Mouse (Mus musculus) stomach, embryonic 16.5 days (tissue): Measurements from ENCODE around the gene Nrf1. TPM values are rescaled to one million over a fixed set of nuclear protein-coding genes. Genes with fewer than 3 reads are reported as not detected.

Source experiments
- ATAC-seq: fragments of 200-750 bp; cut with Nextera tagmentation; 2 replicates; pipeline ENCODE4 v1.8.0; 2017; ENCODE audit warnings: moderate number of reproducible peaks, moderate TSS enrichment; ENCODE audit not compliant: insufficient read depth, low FRiP score
- H3K27ac ChIP-seq: fragments of 300-500 bp; sonication (generic); 2 replicates; pipeline ENCODE4 v1.5.1; 2014; ENCODE audit warnings: low read length
- H3K27me3 ChIP-seq: fragments of 300-500 bp; sonication (generic); 2 replicates; pipeline ENCODE4 v1.6.1; 2014; ENCODE audit warnings: low read length, control low read depth, mixed read lengths; ENCODE audit not compliant: control insufficient read depth, insufficient read depth
- H3K36me3 ChIP-seq: fragments of 300-500 bp; sonication (generic); 2 replicates; pipeline ENCODE4 v1.6.1; 2014; ENCODE audit warnings: low read length; ENCODE audit not compliant: control insufficient read depth, insufficient read depth
- H3K4me1 ChIP-seq: fragments of 300-500 bp; sonication (generic); 2 replicates; pipeline ENCODE4 v1.6.1; 2014; ENCODE audit warnings: low read length, control low read depth, mixed read lengths; ENCODE audit not compliant: control insufficient read depth, insufficient read depth
- H3K4me2 ChIP-seq: fragments of 300-500 bp; sonication (generic); 2 replicates; pipeline ENCODE4 v1.6.1; 2014; ENCODE audit warnings: low read depth, low read length, mixed read lengths
- H3K4me3 ChIP-seq: fragments of 300-500 bp; sonication (generic); replicated peaks from 2 replicates; pipeline ENCODE4 v1.5.1; 2014; ENCODE audit warnings: mild to moderate bottlenecking, low read length
- H3K9ac ChIP-seq: fragments of 300-500 bp; sonication (generic); 2 replicates; pipeline ENCODE4 v1.6.1; 2014; ENCODE audit warnings: low read length
- H3K9me3 ChIP-seq: fragments of 300-500 bp; sonication (generic); replicated peaks from 2 replicates; pipeline ENCODE4 v1.6.1; 2016; ENCODE audit warnings: low read length, control low read depth; ENCODE audit not compliant: control insufficient read depth
- WGBS: fragments of 180-500 bp; shearing (Covaris S2); extraction: QIAGEN DNeasy Blood & Tissue Kit; methylation state at CpG from one replicate; pipeline ENCODE4 v1.1.7; 2014; 5-methylcytosine and 5-hydroxymethylcytosine counted together
- polyA plus RNA-seq: library from polyadenylated mRNA; unstranded; fragments of >200 nt; fragmentation: Nextera tagmentation; extraction: Ambion mirVana; gene quantifications from 2 replicates; pipeline ENCODE4 v1.2.1, GENCODE M21; 2015

Nrf1 gene
- polyA plus RNA-seq, 1 experiment from 2014 or later = 45.4 TPM

DNA sequence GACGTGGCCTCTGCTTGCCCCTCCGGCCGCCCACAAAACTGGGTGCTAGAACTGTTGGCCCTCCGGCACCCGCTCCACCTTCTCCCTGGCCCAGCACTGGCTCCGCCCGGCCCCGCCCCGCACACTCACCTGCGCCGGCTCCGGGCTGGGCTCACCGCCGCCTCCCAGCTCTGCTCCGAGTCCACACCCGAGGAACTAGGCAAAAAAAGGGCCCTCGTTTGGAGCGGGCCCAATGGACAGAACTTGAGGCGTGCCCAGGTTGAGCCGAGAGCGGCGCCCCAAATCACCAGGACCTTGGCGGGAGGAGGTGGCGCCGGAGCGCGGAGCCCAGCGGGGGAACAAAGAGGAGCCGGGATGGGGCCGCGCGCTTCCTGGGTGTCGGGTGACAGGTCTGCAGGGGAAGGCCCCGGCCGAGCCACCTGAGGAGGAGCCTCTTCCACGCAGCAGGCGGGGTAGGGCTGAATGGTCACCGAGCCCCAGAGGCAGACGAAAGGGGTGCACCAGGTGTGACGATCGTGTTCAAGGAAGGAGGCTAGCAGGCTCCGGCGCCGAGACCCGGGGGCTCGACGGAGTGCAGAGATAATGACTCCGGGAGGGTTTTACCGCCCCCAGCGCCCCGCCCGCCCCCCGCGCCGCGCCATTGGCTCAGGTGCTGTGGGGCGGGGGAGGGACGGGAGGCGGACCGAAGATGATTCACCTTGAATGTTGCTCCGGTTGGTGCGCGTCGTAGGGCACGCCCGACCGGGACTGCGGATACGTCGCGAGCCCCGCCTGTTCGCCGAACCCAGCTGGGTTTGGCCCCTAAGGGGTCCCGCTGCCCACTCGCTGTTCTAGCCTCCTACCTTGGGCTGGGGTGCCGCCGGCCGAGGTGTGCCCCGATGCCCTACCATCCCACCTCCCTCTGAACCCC, 126.0 kb downstream of the Nrf1 start:
- under 1% methylated on average over 78 of the region's 80 CpGs for WGBS
- peak; percentile 81 for ATAC-seq
- H3K27me3 ChIP-seq = peaks cover 74% of the 10 kb centered on the region
- H3K27ac ChIP-seq = peak overlapping the region; percentile 87
- peak overlapping the region; percentile 68 for H3K9ac ChIP-seq
- no peaks in the 10 kb centered on the region for H3K36me3 ChIP-seq
- H3K9me3 ChIP-seq = no peaks in the 10 kb centered on the region
- H3K4me2 ChIP-seq = peak overlapping the region; percentile 50
- H3K4me3 ChIP-seq = peak overlapping the region; percentile 52
- peaks cover 16% of the 10 kb centered on the region for H3K4me1 ChIP-seq

DNA sequence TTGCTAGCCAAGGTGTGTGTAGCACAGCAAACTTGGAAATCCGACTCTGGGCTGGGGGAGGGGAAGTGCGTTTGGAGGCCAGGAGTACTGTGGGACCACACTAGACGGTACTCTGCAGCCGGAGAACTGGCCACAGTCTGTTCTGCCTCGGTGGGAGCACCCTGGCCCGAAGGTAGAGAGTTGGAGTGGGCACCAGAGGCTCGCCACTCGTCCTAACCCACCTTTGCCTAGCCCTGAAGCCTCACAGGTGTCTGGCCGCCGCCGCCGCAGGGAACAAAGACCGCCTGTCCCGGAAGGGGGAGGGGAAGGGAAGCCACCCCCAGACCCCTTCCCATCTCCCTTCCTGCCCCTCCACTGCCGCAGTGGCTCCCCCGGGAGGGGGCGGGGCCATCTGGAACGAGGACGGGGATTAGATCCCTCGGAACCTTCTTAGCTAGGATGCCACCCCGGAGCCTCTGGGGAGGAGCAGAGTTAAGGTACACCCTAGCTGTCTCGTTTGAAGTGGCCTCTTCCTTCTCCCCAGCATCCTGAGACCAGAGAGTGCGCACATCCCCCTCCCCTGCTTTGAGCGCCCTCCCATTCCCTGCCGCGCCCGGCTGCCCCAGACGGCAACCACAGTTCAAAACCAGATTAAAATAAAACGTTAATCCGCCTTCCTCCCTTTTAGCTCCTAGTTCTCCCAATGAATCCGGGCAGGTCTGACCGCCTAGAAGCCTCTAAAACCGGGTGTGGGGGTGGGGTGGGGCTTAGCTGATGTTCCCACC, 126.9 kb downstream of the Nrf1 start:
- peak overlapping the region; percentile 52 for H3K4me3 ChIP-seq
- no peak overlapping the region for H3K27ac ChIP-seq
- peaks cover 16% of the 10 kb centered on the region for H3K4me1 ChIP-seq
- peak overlapping the region; percentile 50 for H3K4me2 ChIP-seq
- H3K36me3 ChIP-seq = no peaks in the 10 kb centered on the region
- no peaks in the 10 kb centered on the region for H3K9me3 ChIP-seq
- WGBS = 2% methylated on average over 30 of the region's 33 CpGs
- peak overlapping the region; percentile 52 for H3K9ac ChIP-seq
- peaks cover 81% of the 10 kb centered on the region for H3K27me3 ChIP-seq
- peak; percentile 5; the same call in 1 of the 2 replicates for ATAC-seq

DNA sequence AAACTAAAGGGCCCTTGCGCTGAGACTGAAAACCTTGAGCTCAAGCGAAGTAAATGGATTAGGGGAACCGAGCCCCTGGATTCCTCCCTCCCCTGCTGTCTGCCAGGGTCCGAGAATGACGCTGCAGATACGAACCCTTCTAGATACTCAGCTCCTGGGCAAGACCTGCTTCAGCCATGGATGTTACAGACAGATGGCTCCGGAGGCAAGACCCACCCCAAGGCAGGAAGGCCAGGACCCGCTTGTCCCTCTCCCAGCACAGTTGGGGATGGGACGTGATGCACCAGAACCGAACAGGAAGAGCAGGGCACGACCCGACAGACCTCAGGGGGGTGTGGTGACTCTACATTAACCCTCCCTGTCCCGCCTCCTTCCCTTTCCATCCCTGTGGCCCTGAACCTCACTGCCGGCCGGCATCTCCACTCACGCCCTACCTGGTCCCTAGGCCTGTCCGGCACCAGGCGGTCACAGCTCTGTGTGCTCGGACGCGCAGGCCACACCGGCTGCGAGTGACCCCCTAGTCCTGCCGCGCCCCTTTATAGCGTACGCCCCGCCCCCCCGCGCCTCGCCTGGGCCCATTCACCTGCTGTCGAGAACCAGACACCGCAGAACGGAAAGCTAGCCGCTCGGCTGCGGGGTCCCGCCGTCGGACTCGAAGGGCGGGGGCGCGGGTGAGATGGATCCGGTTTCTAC, 127.6 kb downstream of the Nrf1 start:
- 1% methylated on average over 45 of the region's 45 CpGs for WGBS
- H3K9me3 ChIP-seq = no peaks in the 10 kb centered on the region
- peaks cover 87% of the 10 kb centered on the region for H3K27me3 ChIP-seq
- H3K36me3 ChIP-seq = no peaks in the 10 kb centered on the region
- H3K4me3 ChIP-seq = peak overlapping the region; percentile 52
- H3K4me1 ChIP-seq = peaks cover 16% of the 10 kb centered on the region
- H3K4me2 ChIP-seq = peak overlapping the region; percentile 50
- H3K9ac ChIP-seq = 0 out of 2 replicates have a peak overlapping the region, but pooled peaks have one; percentile 18
- no peak for ATAC-seq
- H3K27ac ChIP-seq = no peak overlapping the region

DNA sequence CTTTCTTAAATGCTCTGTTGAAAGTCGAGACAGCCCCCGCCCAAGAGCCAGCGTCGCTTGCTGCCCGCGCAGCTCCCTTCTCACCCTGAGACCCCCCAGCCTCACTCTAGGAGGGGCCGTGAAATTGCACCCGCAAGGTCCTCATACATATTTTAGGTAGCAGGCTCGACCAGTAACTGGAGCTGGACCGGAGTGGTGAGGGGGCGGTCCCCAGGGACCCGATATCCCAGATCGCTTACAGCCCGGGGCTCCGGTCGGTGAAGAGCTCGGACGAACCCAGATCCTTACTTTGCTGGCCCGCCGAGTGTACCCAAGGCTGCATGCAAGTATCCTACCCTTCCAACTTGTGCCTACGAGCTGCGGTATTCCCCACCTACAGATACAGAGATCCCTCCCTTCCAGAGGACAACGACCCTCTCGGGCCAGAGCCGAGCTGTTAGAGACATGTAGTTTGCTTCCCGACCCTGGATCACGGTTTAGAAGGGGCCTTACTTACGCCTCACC, 128.2 kb downstream of the Nrf1 start:
- H3K4me1 ChIP-seq = peaks cover 16% of the 10 kb centered on the region
- H3K9ac ChIP-seq = 0 out of 2 replicates have a peak overlapping the region, but pooled peaks have one; percentile 18
- H3K4me2 ChIP-seq = peak overlapping the region; percentile 50
- H3K27me3 ChIP-seq = peaks cover 87% of the 10 kb centered on the region
- no peaks in the 10 kb centered on the region for H3K9me3 ChIP-seq
- 2% methylated on average over 28 of the region's 28 CpGs for WGBS
- H3K4me3 ChIP-seq = peak overlapping the region; percentile 52
- H3K36me3 ChIP-seq = no peaks in the 10 kb centered on the region
- H3K27ac ChIP-seq = no peak overlapping the region
- ATAC-seq = no peak

DNA sequence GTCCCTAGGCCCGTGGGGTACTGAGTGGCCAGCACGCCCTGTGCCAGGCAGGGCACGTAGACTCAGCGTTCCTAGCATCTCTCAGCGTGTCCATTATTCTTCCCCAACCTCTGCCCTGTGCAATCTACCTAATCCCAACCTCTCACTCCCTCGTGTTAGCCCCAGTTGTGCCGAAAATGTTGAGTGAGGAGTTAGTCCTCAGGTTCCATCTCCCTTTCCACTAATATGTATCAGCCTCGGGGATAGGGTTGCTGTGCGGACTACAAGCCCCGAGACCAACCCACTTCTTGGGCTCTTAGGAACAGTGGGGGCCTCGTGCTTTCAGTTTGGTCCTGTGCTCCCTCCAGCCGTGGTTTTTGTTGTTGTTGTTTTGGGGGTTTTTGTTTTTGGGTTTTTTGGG, 128.7 kb downstream of the Nrf1 start:
- Histone ChIP-seq H3K4me3 (no peak overlapping the region), H3K27ac (no peak overlapping the region), H3K9ac (no peak overlapping the region), H3K36me3 (no peaks in the 10 kb centered on the region), H3K4me2 (no peak overlapping the region), H3K9me3 (no peaks in the 10 kb centered on the region), H3K4me1 (peaks cover 16% of the 10 kb centered on the region), H3K27me3 (peaks cover 87% of the 10 kb centered on the region)
- no peak for ATAC-seq
- 6% methylated on average over 12 of the region's 12 CpGs for WGBS

DNA sequence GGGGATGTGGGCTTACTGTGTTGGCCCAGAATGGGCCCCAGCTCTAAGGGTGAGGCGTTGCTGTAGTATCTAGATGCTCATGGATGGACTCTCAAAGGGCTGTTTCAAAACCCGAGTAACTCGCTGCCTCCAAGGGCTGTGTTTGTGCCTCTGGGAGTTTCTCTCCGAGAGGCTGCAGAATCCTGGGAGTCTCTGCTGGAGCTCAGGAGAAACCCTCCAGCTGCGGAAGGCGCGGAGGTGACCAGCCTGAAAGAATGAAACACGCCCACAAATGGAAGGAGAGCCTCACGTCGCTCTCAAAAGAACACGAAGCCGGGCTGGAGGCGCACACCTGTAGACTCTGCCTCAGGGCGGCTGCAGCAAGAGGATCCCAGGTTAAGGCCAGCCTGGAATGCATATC, 129.5 kb downstream of the Nrf1 start:
- Histone ChIP-seq H3K27ac (no peak overlapping the region), H3K4me1 (peaks cover 16% of the 10 kb centered on the region), H3K9ac (no peak overlapping the region), H3K9me3 (no peaks in the 10 kb centered on the region), H3K27me3 (peaks cover 81% of the 10 kb centered on the region), H3K4me3 (no peak overlapping the region), H3K36me3 (no peaks in the 10 kb centered on the region), H3K4me2 (no peak overlapping the region)
- no peak for ATAC-seq
- 2% methylated on average over 14 of the region's 14 CpGs for WGBS

DNA sequence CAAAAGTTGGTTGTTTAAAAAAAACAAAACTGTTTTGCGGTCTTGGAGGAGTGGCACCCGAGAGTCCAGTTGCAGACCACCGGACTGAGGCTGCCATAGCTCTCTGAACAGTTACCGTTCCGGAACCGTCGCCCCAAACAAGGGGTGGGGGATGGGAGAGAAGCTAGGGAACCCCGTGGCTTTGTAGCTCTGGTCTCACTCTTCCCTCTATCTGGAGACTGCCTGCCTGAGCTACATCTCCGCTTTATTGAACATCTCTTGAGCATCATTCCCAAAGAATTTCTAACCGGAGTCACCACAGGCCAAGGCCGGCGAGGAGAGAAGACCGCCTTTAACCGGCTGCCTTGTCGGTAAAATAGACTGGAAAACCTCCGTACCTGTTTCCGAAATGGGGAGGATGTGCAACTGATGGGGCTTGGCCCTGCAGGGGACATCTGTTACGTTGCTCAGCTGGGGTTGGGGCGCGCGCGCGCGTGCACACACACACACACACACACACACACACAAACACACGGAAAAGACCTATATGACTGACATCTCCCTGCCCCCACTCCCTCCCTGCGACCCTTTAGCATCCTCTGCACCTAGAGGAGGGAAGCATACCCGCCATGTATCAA, 130.3 kb downstream of the Nrf1 start:
- Histone ChIP-seq H3K4me3 (no peak overlapping the region), H3K4me2 (no peak overlapping the region), H3K9me3 (no peaks in the 10 kb centered on the region), H3K27ac (no peak overlapping the region), H3K36me3 (no peaks in the 10 kb centered on the region), H3K9ac (no peak overlapping the region), H3K27me3 (peaks cover 73% of the 10 kb centered on the region), H3K4me1 (peaks cover 16% of the 10 kb centered on the region)
- no peak for ATAC-seq
- 5% methylated on average over 27 of the region's 27 CpGs for WGBS

DNA sequence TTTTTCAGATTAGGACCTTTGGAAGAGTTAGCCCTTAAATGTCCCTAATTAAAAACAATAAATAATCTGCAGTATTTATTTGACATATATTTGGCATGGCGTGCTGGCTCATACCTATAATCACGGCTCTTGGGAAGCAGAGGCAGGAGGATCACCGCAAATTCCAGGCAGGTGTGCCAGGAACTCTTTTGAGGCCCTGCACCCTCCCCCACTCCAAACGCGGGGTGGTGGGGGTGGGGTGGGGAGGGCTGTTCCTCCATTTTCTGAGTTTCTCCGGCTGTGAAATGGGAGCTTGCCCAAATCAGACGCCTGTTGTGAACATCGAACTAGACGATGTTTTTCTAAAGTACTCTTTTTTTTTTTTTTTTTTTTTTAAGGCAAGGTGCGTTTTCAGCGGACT, 131.3 kb downstream of the Nrf1 start:
- peaks cover 64% of the 10 kb centered on the region for H3K27me3 ChIP-seq
- no peak overlapping the region for H3K9ac ChIP-seq
- ATAC-seq = no peak
- peaks cover 9% of the 10 kb centered on the region for H3K4me1 ChIP-seq
- no peak overlapping the region for H3K27ac ChIP-seq
- 23% methylated on average over 11 of the region's 11 CpGs for WGBS
- no peak overlapping the region for H3K4me3 ChIP-seq
- H3K4me2 ChIP-seq = no peak overlapping the region
- no peaks in the 10 kb centered on the region for H3K36me3 ChIP-seq
- 0 out of 2 replicates have a peak, but pooled peaks cover 3% of the 10 kb centered on the region for H3K9me3 ChIP-seq
